Mouse (Mus musculus) embryonic facial prominence, embryonic 15.5 days (tissue): ENCODE results near the gene Hlcs. TPM values are rescaled to one million over a fixed set of nuclear protein-coding genes. Genes with fewer than 3 reads are reported as not detected.

ENCODE experiments used
- ATAC-seq: fragments of 200-750 bp; cut with Nextera tagmentation; 2 replicates; pipeline ENCODE4 v1.8.0; 2017; ENCODE audit warnings: low read depth, moderate TSS enrichment; ENCODE audit not compliant: insufficient number of reproducible peaks, low FRiP score, low TSS enrichment
- H3K27ac ChIP-seq: fragments of 300-500 bp; sonication (generic); replicated peaks from 2 replicates; pipeline ENCODE4 v1.5.1; 2015; ENCODE audit warnings: mild to moderate bottlenecking, inconsistent platforms
- H3K27me3 ChIP-seq: fragments of 300-500 bp; sonication (generic); 2 replicates; pipeline ENCODE4 v1.6.1; 2015; ENCODE audit warnings: inconsistent platforms
- H3K36me3 ChIP-seq: fragments of 300-500 bp; sonication (generic); 2 replicates; pipeline ENCODE4 v1.6.1; 2015; ENCODE audit warnings: mild to moderate bottlenecking, inconsistent platforms
- H3K4me1 ChIP-seq: fragments of 300-500 bp; sonication (generic); 2 replicates; pipeline ENCODE4 v1.6.1; 2015; ENCODE audit warnings: inconsistent platforms
- H3K4me2 ChIP-seq: fragments of 300-500 bp; sonication (generic); replicated peaks from 2 replicates; pipeline ENCODE4 v1.6.1; 2015; ENCODE audit warnings: mild to moderate bottlenecking, inconsistent platforms
- H3K4me3 ChIP-seq: fragments of 300-500 bp; sonication (generic); replicated peaks from 2 replicates; pipeline ENCODE4 v1.5.1; 2015; ENCODE audit warnings: mild to moderate bottlenecking, inconsistent platforms
- H3K9ac ChIP-seq: fragments of 300-500 bp; sonication (generic); 2 replicates; pipeline ENCODE4 v1.6.1; 2015; ENCODE audit warnings: inconsistent platforms
- H3K9me3 ChIP-seq: fragments of 300-500 bp; sonication (generic); replicated peaks from 2 replicates; pipeline ENCODE4 v1.6.1; 2016; ENCODE audit warnings: inconsistent platforms
- WGBS: fragments of 180-500 bp; shearing (Covaris S2); methylation state at CpG from one replicate; pipeline ENCODE4 v1.1.7; 2015; 5-methylcytosine and 5-hydroxymethylcytosine counted together
- polyA plus RNA-seq: library from polyadenylated mRNA; unstranded; fragments of >200 nt; fragmentation: Nextera tagmentation; extraction: Ambion mirVana; gene quantifications from 2 replicates; pipeline ENCODE4 v1.2.1, GENCODE M21; 2015

Hlcs gene
- polyA plus RNA-seq, 1 experiment from 2014 or later, result 11.1 TPM

- no peak overlapping the region for H3K4me3 ChIP-seq
- H3K36me3 ChIP-seq, result no peaks in the 10 kb centered on the region
- no peak overlapping the region for H3K9ac ChIP-seq
- no peak overlapping the region for H3K27ac ChIP-seq
- ATAC-seq, result no peak
- H3K4me2 ChIP-seq, result no peak overlapping the region
- WGBS, result 94% methylated on average over 7 of the region's 7 CpGs
- H3K4me1 ChIP-seq, result no peaks in the 10 kb centered on the region; the same call in 1 of the 2 replicates
- no peaks in the 10 kb centered on the region for H3K9me3 ChIP-seq
- H3K27me3 ChIP-seq, result no peaks in the 10 kb centered on the region
Measured at GRCm38 (mm10) chr16:94239146-94239545, 74.2 kb downstream of the Hlcs start.

- no peaks in the 10 kb centered on the region for H3K27me3 ChIP-seq
- no peaks in the 10 kb centered on the region; the same call in 1 of the 2 replicates for H3K4me1 ChIP-seq
- no peak for ATAC-seq
- no peaks in the 10 kb centered on the region for H3K9me3 ChIP-seq
- 59% methylated on average over 6 of the region's 6 CpGs for WGBS
- H3K4me3 ChIP-seq, result no peak overlapping the region
- H3K27ac ChIP-seq, result no peak overlapping the region
- H3K4me2 ChIP-seq, result no peak overlapping the region
- H3K36me3 ChIP-seq, result no peaks in the 10 kb centered on the region
- H3K9ac ChIP-seq, result no peak overlapping the region
Measured at GRCm38 (mm10) chr16:94237130-94237484, 76.3 kb downstream of the Hlcs start.

- 48% methylated on average over 16 of the region's 16 CpGs for whole genome bisulfite sequencing
- no peak overlapping the region for H3K4me2 ChIP-seq
- no peaks in the 10 kb centered on the region for H3K36me3 ChIP-seq
- no peak overlapping the region for H3K27ac ChIP-seq
- no peak overlapping the region for H3K4me3 ChIP-seq
- no peaks in the 10 kb centered on the region; the same call in 1 of the 2 replicates for H3K4me1 ChIP-seq
- H3K9me3 ChIP-seq, result no peaks in the 10 kb centered on the region
- no peaks in the 10 kb centered on the region for H3K27me3 ChIP-seq
- ATAC-seq, result no peak
- no peak overlapping the region for H3K9ac ChIP-seq
Measured at GRCm38 (mm10) chr16:94236226-94237129, 76.9 kb downstream of the Hlcs start.

- H3K27ac ChIP-seq, result no peak overlapping the region
- H3K9me3 ChIP-seq, result no peaks in the 10 kb centered on the region
- no peak for ATAC-seq
- H3K9ac ChIP-seq, result no peak overlapping the region
- no peak overlapping the region for H3K4me3 ChIP-seq
- H3K27me3 ChIP-seq, result no peaks in the 10 kb centered on the region
- 84% methylated on average over 6 of the region's 6 CpGs for WGBS
- no peaks in the 10 kb centered on the region; the same call in 1 of the 2 replicates for H3K4me1 ChIP-seq
- H3K36me3 ChIP-seq, result no peaks in the 10 kb centered on the region
- no peak overlapping the region for H3K4me2 ChIP-seq
Measured at GRCm38 (mm10) chr16:94235718-94236117, 77.7 kb downstream of the Hlcs start.

GRCm38 (mm10) chr16:94234202-94234601 is 79.2 kb downstream of the Hlcs start:
- WGBS, result 71% methylated on average over 4 of the region's 4 CpGs
- no peaks in the 10 kb centered on the region for H3K36me3 ChIP-seq
- no peak overlapping the region for H3K4me2 ChIP-seq
- H3K9ac ChIP-seq, result no peak overlapping the region
- no peaks in the 10 kb centered on the region for H3K9me3 ChIP-seq
- no peaks in the 10 kb centered on the region; the same call in 1 of the 2 replicates for H3K4me1 ChIP-seq
- no peak overlapping the region for H3K27ac ChIP-seq
- H3K27me3 ChIP-seq, result no peaks in the 10 kb centered on the region
- ATAC-seq, result no peak
- H3K4me3 ChIP-seq, result no peak overlapping the region

GRCm38 (mm10) chr16:94230909-94231575 is 82.3 kb downstream of the Hlcs start:
- no peak overlapping the region for H3K27ac ChIP-seq
- no peak for ATAC-seq
- H3K9me3 ChIP-seq, result no peaks in the 10 kb centered on the region
- peaks cover 19% of the 10 kb centered on the region for H3K4me1 ChIP-seq
- peaks cover 4% of the 10 kb centered on the region for H3K27me3 ChIP-seq
- WGBS, result 79% methylated on average over 12 of the region's 12 CpGs
- no peak overlapping the region for H3K4me3 ChIP-seq
- H3K4me2 ChIP-seq, result no peak overlapping the region
- H3K9ac ChIP-seq, result no peak overlapping the region
- no peaks in the 10 kb centered on the region for H3K36me3 ChIP-seq

- WGBS, result 59% methylated on average over 4 of the region's 4 CpGs
- Histone ChIP-seq H3K4me2 (no peak overlapping the region), H3K9ac (no peak overlapping the region), H3K9me3 (no peaks in the 10 kb centered on the region), H3K36me3 (no peaks in the 10 kb centered on the region), H3K27ac (no peak overlapping the region), H3K4me3 (no peak overlapping the region), H3K27me3 (peaks cover 7% of the 10 kb centered on the region), H3K4me1 (peaks cover 19% of the 10 kb centered on the region)
- ATAC-seq, result no peak
Measured at GRCm38 (mm10) chr16:94230499-94230898, 82.9 kb downstream of the Hlcs start.

GRCm38 (mm10) chr16:94229890-94230289 is 83.5 kb downstream of the Hlcs start:
- WGBS, result 94% methylated on average over 7 of the region's 7 CpGs
- no peak overlapping the region for H3K27ac ChIP-seq
- no peak for ATAC-seq
- H3K36me3 ChIP-seq, result no peaks in the 10 kb centered on the region
- no peak overlapping the region for H3K4me2 ChIP-seq
- H3K4me3 ChIP-seq, result no peak overlapping the region
- H3K9ac ChIP-seq, result no peak overlapping the region
- no peaks in the 10 kb centered on the region for H3K9me3 ChIP-seq
- H3K27me3 ChIP-seq, result peaks cover 7% of the 10 kb centered on the region
- peaks cover 19% of the 10 kb centered on the region for H3K4me1 ChIP-seq

- H3K9ac ChIP-seq, result no peak overlapping the region
- no peaks in the 10 kb centered on the region for H3K36me3 ChIP-seq
- no peaks in the 10 kb centered on the region for H3K9me3 ChIP-seq
- H3K27ac ChIP-seq, result no peak overlapping the region
- H3K4me2 ChIP-seq, result no peak overlapping the region
- no peak for ATAC-seq
- peaks cover 7% of the 10 kb centered on the region for H3K27me3 ChIP-seq
- peaks cover 19% of the 10 kb centered on the region for H3K4me1 ChIP-seq
- H3K4me3 ChIP-seq, result no peak overlapping the region
- 89% methylated on average over 18 of the region's 18 CpGs for WGBS
Measured at GRCm38 (mm10) chr16:94228858-94229555, 84.4 kb downstream of the Hlcs start.

GRCm38 (mm10) chr16:94227328-94228018 is 85.9 kb downstream of the Hlcs start:
- H3K27me3 ChIP-seq, result peaks cover 7% of the 10 kb centered on the region
- no peak overlapping the region for H3K4me3 ChIP-seq
- 21% methylated on average over 18 of the region's 18 CpGs for WGBS
- no peak overlapping the region for H3K9ac ChIP-seq
- peak; percentile 84; the same call in 1 of the 2 replicates for ATAC-seq
- peaks cover 19% of the 10 kb centered on the region for H3K4me1 ChIP-seq
- peak overlapping the region; percentile 33 for H3K4me2 ChIP-seq
- H3K36me3 ChIP-seq, result no peaks in the 10 kb centered on the region
- H3K9me3 ChIP-seq, result no peaks in the 10 kb centered on the region
- no peak overlapping the region for H3K27ac ChIP-seq

- H3K9ac ChIP-seq, result no peak overlapping the region
- no peak overlapping the region for H3K4me3 ChIP-seq
- no peak overlapping the region for H3K4me2 ChIP-seq
- peaks cover 7% of the 10 kb centered on the region for H3K27me3 ChIP-seq
- peaks cover 19% of the 10 kb centered on the region for H3K4me1 ChIP-seq
- H3K27ac ChIP-seq, result no peak overlapping the region
- H3K9me3 ChIP-seq, result no peaks in the 10 kb centered on the region
- no peak for ATAC-seq
- WGBS, result 75% methylated on average over 8 of the region's 8 CpGs
- H3K36me3 ChIP-seq, result no peaks in the 10 kb centered on the region
Measured at GRCm38 (mm10) chr16:94223363-94223720, 90.0 kb downstream of the Hlcs start.
